Mouse (Mus musculus): ENCODE data around the gene Acr.

- TF ChIP-seq CTCF (IDR thresholded peaks at IDR 0.05; ENCODE audit: control insufficient read depth, insufficient read depth, insufficient replicate concordance, low read depth, low read length) = no peak
- no peak for TF ChIP-seq POLR2A (IDR thresholded peaks at IDR 0.05; ENCODE audit: control insufficient read depth, low read depth, low read length)
Measured at GRCm38 (mm10) chr15:89547321-89547720, 20.8 kb upstream of the Acr start.

All from testis, adult 2 months (tissue).